Mouse (Mus musculus) layer of hippocampus, adult 2 months (tissue): ENCODE results near the gene Slc26a8. TPM values are rescaled to one million over a fixed set of nuclear protein-coding genes. Genes with fewer than 3 reads are reported as not detected.

ENCODE experiments used
- DNase-seq, 2 experiments: peaks; one replicate each; pipeline ENCODE4 v3.0.0; 2022; ENCODE audit warnings: low spot score in 2 of 2
- H3K27ac ChIP-seq: fragments of 200-600 bp; 2 replicates; pipeline ENCODE4 v1.8.1; 2022
- H3K4me3 ChIP-seq: fragments of 200-600 bp; 2 replicates; pipeline ENCODE4 v1.8.1; 2022; ENCODE audit warnings: mild to moderate bottlenecking
- CTCF ChIP-seq: fragments of 200-600 bp; conservative IDR thresholded peaks from 2 replicates; pipeline ENCODE4 v1.8.1; 2022; ENCODE audit warnings: antibody characterized with exemption, mild to moderate bottlenecking, moderate library complexity
- total RNA-seq, 2 experiments: library from RNA; stranded (reverse); gene quantifications; 2 replicates each; pipeline ENCODE4 v1.2.3; 2021

The Slc26a8 gene
- total RNA-seq, 2 experiments from 2014 or later, result 6.3 to 6.9 TPM

DNA sequence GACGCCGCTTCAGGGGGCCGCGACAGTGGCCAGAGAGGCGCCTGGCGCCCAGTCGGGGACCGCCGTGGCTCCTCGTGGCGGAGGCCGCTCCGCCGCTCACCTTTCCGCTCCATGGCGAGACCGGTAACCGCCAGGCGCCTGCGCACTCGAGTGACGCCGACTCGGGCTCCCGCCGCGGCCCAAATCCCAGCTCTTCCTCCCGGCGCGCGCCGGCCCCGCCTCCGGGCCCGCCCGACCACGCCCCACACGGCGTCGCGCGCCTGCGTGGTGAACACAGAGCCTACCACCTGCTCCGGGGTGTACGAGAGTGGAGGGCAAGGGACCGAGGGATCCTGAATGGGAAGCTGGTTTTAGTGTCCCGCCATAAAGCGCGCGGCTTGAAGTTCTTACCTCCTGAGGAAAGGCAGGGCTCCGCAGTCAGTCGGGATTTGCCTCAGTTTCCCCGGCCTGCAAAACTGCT is 67.7 kb downstream of the Slc26a8 start, which contains the start of gene Srpk1:
Gene Srpk1 (minus strand): TSS at position 410 of the 460 bp plus-strand sequence.
- DNase-seq, result peak; percentile 88 to 91
- no peak for TF ChIP-seq CTCF
- Histone ChIP-seq H3K4me3 (peak within 1 kb of the TSS; percentile 74), H3K27ac (peak within 1 kb of the TSS; percentile 95)

DNA sequence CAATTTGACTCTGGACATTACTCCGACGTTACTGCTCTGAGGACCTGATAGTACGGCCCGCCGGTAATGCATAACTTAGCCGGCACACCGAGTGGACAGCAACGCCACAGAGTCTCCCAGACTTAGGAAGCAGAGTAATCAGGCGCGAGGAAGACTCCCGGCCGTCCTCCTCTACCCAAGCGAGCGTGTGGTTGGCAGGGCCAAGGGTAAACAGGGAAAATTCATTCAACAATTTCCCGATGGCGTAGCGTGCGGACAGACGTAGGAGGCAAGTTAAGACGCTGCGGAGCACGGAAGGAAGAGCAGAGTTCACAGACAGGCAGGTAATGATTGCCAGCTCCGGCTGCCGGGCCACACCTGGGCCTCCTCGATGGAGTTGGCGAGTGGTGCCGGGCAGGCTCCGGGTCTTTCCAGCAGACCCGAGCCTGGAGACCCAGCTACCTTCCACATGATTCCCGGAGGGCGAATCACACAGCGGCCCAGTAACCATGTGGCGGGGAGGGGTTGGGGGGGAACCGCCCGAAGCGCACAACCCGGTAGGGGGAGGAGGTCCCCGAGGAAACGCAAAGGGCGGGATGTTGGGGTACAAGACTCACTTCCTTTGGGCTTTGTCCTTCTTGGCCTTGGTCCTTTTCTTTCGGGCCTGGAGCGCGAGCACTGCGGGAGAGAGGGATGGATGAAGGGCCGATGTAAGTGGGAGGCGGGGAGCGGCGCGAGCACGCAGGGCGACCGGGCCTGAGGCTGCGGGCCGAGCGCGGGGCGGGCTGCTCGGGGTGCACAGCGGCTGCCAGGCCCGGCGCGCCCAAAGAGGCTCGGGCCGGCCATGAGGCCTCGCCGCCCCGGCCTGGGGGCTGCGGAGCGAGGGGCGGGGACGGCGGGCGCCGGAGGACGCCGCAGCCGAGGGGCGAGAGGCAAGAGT is 68.4 kb downstream of the Slc26a8 start:
- Histone ChIP-seq H3K4me3 (peak overlapping the region; percentile 74), H3K27ac (peak overlapping the region; percentile 95)
- no peak for TF ChIP-seq CTCF
- peak; percentile 63 to 69 for DNase-seq

GRCm38 (mm10) chr17:28618775-28619174 is 71.3 kb downstream of the Slc26a8 start:
- no peak for DNase-seq
- no peak for TF ChIP-seq CTCF
- Histone ChIP-seq H3K27ac (no peak overlapping the region), H3K4me3 (no peak overlapping the region)

DNA sequence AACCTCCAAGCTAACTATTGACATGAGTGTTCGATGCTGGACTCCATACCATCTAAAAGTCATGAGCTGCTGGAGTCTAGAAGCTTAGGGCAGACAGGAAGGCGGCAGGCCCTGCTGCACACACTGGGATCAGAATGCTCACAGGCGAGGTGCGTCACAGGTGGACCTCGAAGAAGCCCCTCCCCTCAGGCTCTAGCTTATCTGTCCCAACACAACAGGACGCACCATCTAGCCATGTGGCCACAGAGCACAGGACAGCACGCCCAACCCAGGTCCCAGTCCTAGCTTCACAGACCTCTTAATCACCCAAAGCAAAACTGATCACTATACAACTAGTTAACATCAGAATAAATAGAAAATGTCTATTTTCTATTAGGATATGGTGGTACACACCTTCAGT is 71.9 kb downstream of the Slc26a8 start:
- H3K4me3 ChIP-seq, result no peak overlapping the region
- no peak for TF ChIP-seq CTCF
- DNase-seq, result no peak

GRCm38 (mm10) chr17:28617636-28618035 is 72.4 kb downstream of the Slc26a8 start:
- H3K27ac ChIP-seq, result no peak overlapping the region
- H3K4me3 ChIP-seq, result no peak overlapping the region
- no peak for TF ChIP-seq CTCF
- DNase-seq, result no peak

More for the DNA sequence above, 71.9 kb downstream of the Slc26a8 start:
- no peak overlapping the region for H3K27ac ChIP-seq

DNA sequence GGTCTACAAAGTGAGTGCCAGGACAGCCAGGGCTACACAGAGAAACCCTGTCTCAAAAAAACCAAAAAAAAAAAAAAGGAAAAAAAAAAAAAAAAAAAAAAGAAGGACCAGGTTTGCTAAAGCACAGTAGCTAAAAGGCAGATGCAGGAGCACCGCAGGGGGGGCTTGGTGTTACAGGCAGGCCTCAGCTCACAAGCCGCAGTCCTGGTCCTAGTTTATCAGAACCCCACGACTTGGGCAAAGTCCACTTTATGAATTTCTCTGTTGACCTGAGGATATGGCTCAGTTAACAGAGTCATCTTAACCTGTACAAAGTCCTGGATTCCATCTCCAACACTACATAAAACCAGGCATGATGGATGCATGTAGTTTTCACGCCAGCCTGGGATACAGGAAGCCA is 74.7 kb downstream of the Slc26a8 start:
- DNase-seq, result no peak
- Histone ChIP-seq H3K27ac (no peak overlapping the region), H3K4me3 (no peak overlapping the region)
- no peak for TF ChIP-seq CTCF

- no peak for TF ChIP-seq CTCF
- H3K4me3 ChIP-seq, result no peak overlapping the region
- no peak for DNase-seq
These were observed 76.9 kb downstream of the Slc26a8 start for GRCm38 (mm10) chr17:28613096-28613495.

GRCm38 (mm10) chr17:28612603-28613002 is 77.4 kb downstream of the Slc26a8 start:
- Histone ChIP-seq H3K4me3 (no peak overlapping the region), H3K27ac (no peak overlapping the region)
- DNase-seq, result no peak
- no peak for TF ChIP-seq CTCF

More at GRCm38 (mm10) chr17:28613096-28613495, 76.9 kb downstream of the Slc26a8 start:
- H3K27ac ChIP-seq, result no peak overlapping the region

DNA sequence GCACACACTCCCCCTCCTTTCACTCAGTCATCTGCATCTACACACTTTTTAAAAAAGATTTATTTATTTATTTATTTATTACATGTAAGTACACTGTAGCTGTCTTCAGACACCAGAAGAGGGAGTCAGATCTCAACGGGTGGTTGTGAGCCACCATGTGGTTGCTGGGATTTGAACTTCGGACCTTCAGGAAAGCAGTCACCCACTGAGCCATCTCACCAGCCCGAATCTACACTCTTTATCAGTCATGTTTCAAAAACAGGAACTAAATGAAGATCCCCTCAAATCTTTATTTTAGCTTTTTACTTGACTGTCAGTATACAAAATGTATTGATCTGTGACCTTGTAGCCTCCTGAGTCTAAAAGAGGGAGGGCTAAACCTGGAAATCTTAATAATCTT is 80.5 kb downstream of the Slc26a8 start:
- Histone ChIP-seq H3K27ac (no peak overlapping the region), H3K4me3 (no peak overlapping the region)
- no peak for DNase-seq
- peak; percentile 33 for TF ChIP-seq CTCF

DNA sequence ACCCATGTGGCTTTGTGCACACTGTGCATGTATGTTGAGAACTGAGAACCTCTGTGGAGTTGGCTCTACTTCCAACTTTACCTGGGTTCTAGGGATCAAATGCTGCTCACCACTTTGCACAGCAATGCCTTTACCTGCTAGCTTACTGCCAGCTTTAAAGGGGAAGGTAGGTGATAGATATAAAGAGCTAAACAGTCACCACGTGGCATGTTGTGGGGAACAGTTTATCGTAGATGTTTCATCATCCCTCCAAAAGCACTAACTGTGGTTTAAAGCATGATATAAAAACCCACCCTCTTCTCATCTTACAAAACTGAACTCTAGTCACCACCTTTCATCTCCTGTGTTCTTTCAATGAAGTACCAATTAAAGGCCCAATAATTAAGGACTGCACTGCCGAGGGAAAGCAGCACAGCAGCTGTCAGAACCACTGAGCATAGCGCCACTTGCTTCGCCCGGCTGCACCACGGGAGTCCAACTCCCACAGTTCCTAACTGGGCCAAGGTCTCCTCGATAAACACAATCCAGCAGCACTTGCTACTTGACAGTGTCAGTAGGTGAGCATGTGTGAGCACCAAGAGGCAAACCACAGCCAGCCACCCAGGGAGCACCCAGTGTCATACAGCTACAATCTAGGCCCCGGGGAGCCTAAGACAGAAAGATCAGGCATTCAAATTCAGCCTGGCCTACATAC is 88.3 kb downstream of the Slc26a8 start:
- H3K4me3 ChIP-seq, result no peak overlapping the region
- peak overlapping the region; percentile 39; the same call in 1 of the 2 replicates for H3K27ac ChIP-seq
- no peak for DNase-seq
- no peak for TF ChIP-seq CTCF

- H3K27ac ChIP-seq, result no peak overlapping the region
- TF ChIP-seq CTCF, result no peak
- no peak for DNase-seq
- no peak overlapping the region for H3K4me3 ChIP-seq
These were observed 89.3 kb downstream of the Slc26a8 start for GRCm38 (mm10) chr17:28600780-28601179.

- no peak overlapping the region for H3K27ac ChIP-seq
- no peak for DNase-seq
- TF ChIP-seq CTCF, result no peak
- no peak overlapping the region for H3K4me3 ChIP-seq
These were observed 96.1 kb downstream of the Slc26a8 start for GRCm38 (mm10) chr17:28593965-28594364.

DNA sequence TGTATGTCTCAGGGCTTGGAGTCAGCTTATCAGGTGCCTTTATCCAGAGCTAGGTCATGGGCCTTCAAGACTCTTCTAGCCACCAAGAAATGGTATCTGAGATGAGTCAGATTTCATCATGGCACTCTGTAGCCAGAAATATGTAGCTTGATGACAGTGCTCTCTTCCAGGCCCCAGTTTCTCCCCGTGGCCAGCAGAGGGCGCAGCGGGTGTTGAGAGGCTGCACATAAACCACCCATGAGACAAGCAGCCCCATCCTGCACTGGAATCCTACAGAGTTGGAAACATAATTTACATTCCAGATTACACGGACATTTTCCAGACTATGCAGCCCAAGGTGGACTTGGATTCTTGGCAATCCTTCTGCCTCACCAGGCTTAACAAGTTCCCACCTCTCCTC is 97.0 kb downstream of the Slc26a8 start:
- H3K4me3 ChIP-seq, result no peak overlapping the region
- H3K27ac ChIP-seq, result no peak overlapping the region
- peak; percentile 96 for TF ChIP-seq CTCF
- DNase-seq, result peak; percentile 77 to 83
